Mouse (Mus musculus) c-Kit-positive CD71-positive TER-119-negative erythroid progenitor cells, embryonic 14.5 days (primary cell): ENCODE measurements around the gene Hist1h3a.
A peak's percentile ranks its signal among the peaks of the same experiment; 100 is the strongest.
"Not testable (repeated sequence)": the region's sequence is repeated elsewhere in the genome, so short reads cannot be mapped to it uniquely, and the experiment has no call there.

ENCODE experiments used
- DNase-seq: peaks from one replicate; pipeline ENCODE4 v3.0.0-alpha.2; 2013; ENCODE audit warnings: low read depth

Gene Hist1h3a

GRCm38 (mm10) chr13:23761871-23762821 lies at the start of gene Hist1h3a:
TSS of gene Hist1h3a (minus strand) at chr13:23762386.
- peak; percentile 84 for DNase-seq

- no peak for DNase-seq
These were observed 44.4 kb upstream of the Hist1h3a start, which contains the start of gene Slc17a2 for GRCm38 (mm10) chr13:23806422-23807052. TSS of gene Slc17a2 (plus strand) at chr13:23806993.

DNA sequence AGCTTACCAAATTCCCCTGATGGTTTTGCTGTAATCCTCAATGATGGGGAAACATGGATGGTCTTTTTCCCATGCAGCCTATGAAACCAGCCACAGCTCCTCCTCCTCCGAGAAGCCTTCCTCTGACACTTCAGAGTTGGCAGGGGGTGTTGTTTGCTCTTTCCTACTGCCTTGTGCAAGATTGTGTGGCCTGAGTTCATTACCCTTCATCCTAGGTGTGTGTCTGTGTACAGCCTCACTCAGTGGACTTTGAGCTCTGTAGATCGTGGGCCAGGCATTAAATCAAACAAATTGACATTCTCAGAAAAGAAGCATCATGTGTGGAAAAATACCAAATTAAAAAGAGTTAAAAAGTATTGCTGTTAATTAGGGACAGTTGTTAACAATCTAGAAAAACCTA lies 42.3 kb upstream of the Hist1h3a start:
- DNase-seq: no peak

GRCm38 (mm10) chr13:23799405-23799804 lies 37.2 kb upstream of the Hist1h3a start:
- DNase-seq: no peak

DNA sequence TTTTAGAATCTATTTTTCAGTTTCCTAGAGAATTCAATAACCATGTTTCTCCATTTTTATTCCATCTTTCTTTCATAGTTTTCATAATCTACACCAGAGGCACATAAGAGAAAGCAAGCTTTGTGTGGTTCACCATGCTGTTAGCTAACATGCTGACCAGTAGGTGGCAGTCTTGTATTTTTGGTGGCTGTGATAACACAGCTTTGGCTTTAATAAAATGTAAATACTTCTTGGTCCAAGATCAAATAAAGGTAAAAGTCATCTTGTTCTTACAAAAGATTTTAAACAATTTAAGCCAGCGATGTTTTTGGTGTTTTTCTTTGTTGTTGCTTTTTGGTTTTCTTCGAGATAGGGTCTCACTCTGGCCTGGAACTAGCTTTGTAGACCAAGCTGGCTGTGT lies 30.3 kb upstream of the Hist1h3a start:
- peak; percentile 53 for DNase-seq

GRCm38 (mm10) chr13:23779025-23779424 lies 16.8 kb upstream of the Hist1h3a start:
- no peak for DNase-seq

- no peak for DNase-seq
These were observed 16.2 kb upstream of the Hist1h3a start for GRCm38 (mm10) chr13:23778339-23778738.

DNA sequence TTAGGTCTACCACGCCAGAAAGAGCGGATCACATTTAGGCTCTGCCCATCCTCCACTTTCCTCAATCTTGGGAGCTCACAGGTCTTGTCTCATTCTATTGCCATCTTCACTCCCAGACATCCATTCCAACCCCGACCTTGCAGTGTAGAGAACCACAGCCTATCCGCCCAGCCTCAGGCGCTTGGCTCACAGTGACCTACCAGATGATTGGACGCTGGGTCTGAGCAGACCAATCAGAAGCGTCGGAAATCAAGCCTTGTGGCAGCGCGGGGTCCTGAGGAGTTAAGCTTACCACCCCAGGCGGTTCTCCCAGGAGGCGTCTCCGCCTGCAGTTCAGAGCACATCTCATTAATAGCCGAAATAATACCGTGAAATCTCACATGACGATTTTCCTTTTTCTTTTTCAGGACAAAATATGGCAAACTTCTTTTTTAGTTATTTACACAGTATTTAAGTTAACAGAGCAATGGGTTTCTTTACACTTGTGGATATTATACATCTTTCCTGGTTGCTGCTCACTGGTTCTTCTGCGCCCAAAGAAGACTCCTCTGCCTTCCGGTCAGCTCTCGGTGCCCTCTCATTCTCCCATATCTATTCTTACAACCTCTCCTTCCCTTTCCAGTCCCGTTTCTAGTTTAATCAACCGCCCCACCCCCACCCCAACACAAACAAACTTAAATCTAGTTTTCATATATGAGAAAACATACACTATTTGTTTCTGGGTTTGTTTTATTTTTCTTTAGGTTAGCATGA lies 10.6 kb upstream of the Hist1h3a start:
- DNase-seq: no peak

- DNase-seq: not testable (repeated sequence)
These were observed 7.4 kb upstream of the Hist1h3a start, which contains the start of gene Trim38 for GRCm38 (mm10) chr13:23769613-23770012. TSS of gene Trim38 (plus strand) at chr13:23769913.

GRCm38 (mm10) chr13:23768834-23769397 lies 6.7 kb upstream of the Hist1h3a start:
- DNase-seq: no peak

- DNase-seq: no peak
These were observed 4.6 kb upstream of the Hist1h3a start for GRCm38 (mm10) chr13:23766772-23767171.

DNA sequence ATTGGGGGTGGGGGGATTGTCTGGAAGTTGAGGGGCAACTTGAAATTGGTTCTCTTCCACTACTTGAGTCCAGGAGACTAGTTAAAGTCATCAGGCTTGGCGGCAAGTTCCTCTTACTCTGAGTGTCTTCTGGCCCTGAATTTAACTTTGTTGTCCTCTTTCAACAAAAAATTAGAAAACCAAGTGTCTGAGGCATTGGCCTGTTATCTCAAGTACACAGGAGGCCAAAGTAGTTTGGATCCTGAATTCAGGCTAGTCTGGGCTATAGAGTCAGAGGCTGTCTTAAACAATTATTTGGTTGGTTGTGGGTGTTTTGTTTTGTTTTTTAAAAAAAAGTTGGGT lies 3.0 kb upstream of the Hist1h3a start:
- DNase-seq: no peak

DNA sequence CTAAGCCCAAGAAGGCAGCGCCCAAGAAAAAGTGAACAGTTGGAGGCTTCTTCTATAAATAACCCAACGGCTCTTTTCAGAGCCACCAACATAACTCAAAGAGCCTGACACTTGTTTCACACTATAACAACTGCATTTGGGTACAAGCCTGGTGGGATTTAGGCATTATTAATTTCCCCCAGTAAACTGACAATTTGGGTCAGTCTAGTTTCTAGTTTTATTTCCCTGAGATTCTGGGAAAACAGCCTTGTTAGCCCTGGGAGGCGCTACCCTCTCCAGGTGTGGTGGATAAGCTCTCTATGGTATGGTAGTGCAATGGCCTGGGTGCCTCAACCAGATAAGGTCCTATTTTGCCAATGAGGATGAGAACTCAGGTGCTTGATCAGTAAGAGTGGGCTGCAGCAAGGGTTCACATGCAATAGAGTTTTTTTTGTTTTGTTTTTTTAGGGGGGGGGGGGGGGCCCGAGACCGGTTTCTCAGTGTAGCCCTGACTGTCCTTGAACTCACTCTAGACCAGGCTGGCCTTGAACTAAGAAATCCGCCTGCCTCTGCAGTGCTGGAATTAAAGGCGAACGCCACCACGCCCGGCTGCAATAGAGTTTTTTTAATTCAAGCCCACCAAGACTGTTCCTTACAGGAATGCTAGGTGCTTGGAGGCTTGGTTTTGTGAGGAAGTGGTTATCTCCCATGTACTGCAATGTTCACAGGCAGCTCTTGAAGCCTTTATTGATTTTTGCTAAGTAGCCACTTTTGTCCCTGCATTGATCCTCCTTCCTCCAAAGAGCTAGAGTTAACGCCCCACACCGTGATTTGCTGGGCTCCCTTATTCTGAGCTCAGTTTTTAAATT lies 2.4 kb upstream of the Hist1h3a start:
- no peak for DNase-seq

DNA sequence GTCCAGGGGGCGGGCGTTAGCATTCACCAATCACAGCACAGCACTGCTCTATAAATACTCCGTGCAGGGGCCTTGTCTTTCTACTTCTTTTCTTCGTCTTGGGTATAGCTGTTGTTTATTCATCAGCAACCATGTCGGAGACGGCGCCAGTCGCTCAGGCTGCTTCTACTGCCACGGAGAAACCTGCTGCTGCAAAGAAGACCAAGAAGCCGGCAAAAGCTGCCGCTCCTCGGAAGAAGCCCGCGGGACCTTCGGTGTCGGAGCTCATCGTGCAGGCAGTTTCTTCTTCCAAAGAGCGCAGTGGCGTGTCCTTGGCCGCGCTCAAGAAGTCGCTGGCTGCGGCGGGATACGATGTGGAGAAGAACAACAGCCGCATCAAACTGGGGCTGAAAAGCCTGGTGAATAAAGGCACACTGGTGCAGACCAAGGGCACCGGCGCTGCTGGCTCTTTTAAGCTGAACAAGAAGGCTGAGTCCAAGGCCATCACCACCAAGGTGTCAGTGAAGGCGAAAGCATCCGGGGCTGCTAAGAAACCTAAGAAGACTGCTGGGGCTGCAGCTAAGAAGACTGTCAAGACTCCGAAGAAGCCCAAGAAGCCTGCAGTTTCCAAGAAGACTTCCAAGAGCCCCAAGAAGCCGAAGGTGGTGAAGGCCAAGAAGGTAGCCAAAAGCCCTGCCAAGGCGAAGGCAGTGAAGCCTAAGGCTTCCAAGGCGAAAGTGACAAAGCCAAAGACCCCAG lies 1.6 kb upstream of the Hist1h3a start, which contains the start of gene Hist1h1a:
Gene Hist1h1a, plus strand, starts transcription at position 81 of the 738 bp plus-strand sequence.
- DNase-seq: peak; percentile 86

GRCm38 (mm10) chr13:23763242-23763585 lies 1.0 kb upstream of the Hist1h3a start:
- no peak for DNase-seq

DNA sequence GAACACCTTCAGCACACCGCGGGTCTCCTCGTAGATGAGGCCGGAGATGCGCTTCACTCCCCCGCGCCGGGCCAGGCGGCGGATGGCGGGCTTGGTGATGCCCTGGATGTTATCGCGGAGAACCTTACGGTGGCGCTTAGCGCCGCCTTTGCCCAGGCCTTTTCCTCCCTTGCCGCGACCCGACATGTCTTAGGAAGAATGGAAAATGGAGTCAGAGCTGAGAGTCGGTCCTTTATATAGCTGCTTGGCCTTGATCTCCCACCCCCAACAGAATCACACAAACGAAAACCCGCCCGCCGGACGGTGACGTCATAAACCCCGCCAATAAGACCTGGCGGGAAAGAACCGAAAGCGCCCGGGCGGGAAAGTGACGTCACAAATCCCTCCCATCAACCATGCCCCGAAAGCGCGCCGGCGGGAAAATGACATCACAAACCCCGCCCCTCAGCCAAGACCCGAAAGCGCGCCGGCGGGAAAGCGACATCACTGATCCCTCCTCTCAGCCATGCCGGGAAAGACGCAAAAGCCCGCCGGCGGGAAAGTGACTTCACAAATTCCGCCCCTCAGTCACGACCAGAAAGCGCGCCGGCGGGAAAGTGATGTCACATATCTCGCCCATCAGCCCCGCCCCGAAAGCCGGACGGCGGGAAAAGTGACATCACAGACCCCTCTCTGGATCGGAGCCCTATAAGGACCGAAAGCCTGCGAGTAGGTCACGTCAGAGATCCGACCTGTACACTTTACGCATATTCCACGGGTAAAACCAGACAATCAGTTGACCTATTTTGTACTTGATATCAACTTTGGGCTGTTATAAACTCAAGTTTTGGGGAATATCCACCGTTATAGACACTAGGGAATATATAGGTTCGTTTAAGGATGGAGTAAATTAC lies 968 bp downstream of the Hist1h3a start, which contains the start of gene Hist1h4a:
Gene Hist1h4a, minus strand, starts transcription at position 259 of the 893 bp plus-strand sequence.
- DNase-seq: peak; percentile 99

DNA sequence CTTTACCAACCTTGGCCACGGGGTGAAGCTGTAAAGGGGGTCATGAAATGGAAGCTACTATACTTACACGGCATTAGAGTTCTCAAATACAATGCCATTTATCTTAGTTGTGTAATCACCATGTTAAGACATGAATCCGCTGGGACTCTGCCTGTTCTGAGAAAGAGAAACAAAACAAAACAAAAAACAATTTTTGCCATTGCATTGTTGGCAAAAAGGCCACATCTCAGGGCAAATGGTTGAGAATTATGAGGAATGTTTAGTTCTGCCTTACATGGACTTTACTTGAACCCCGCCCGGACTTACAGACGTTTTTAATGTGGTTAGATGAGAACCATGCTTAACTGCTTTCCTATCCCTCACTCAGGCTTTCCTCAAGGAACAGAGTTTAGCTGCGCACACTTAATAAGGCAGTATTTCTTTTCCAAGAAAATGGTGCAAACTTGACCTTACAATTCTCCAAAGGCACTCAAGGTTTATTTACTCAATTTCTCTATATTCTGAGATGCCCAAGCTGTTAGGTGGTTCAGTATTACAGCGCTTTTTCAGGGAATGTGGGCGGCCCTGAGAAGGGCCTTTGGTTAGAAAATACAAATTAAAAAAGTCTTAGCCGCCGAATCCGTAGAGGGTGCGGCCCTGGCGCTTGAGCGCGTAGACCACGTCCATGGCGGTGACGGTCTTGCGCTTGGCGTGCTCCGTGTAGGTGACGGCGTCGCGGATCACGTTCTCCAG lies 1.8 kb downstream of the Hist1h3a start:
- DNase-seq: no peak

DNA sequence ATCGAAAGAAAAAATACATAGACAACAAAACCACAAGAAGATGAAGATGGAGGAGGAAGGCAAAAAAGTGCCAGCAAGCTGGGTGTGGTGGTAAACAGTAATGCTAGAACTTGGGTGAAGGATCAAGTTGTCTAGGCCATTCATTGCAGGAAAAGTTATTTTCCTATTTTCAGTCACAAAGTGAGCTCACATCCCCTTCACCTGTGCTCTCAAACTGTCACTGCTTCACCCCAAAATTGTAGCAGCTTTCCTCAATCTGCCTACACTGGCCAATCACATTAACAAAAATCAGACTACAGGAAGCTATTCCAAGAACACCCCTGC lies 2.3 kb downstream of the Hist1h3a start:
- no peak for DNase-seq
